Mouse (Mus musculus): Measurements from ENCODE around the gene Dzip1l. TPM values are rescaled to one million over a fixed set of nuclear protein-coding genes. Genes with fewer than 3 reads are reported as not detected.

Gene Dzip1l
- total RNA-seq, 2 experiments from 2014 or later = 22.6 to 25.3 TPM

DNA sequence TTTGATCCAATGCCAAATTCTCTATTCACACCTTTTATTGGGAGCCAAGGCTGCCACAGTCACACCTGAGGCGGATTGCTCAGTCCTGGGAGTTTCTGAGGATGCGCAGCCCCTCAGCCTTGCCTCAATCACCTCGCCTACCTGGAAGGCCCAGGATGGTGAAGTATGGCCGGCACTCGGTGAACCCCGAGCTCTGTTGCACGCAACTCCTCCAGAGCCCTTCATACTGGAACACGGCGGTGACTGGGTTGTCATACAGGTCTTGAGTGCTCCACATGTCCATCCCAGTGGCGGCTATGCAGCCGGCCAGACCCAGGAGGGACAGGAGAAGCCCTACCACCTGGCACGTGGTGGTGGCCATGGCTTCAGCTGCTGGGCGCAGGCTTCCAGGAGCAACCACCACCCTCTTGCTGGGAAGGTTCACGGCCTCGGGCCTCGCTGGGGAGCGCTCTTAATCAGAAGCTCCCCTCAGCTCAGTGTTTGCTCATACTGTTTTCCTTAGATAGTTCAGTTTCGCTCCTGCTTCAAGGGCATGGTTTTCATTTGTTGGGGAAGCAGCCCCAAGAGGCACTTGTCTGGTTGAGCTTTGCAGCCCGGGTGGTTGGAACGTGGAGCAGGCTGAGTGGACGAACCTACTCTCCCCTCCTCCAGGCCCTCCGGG, 80.4 kb downstream of the Dzip1l start:
- no peak for DNase-seq (ENCODE audit: extremely low spot score in 1 of 2, low spot score in 1 of 2)

DNA sequence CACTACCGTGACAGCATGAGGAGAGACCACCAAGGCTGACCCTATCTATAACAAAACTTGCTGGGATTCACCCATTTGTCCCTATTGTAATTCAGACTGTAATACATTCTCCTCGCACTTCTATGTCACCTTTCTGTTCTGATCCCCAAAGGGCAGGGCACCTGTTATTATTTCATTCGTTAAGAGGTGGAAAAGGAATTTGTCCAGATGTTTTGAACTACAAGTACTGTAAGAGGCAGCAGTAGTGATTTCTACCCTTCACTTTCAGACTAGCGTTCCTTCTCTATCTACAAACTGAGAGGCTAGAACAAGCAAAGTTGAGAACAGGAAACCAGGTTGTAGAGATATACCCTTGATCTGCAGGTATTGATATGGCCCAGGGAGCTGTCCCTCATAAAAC, 81.0 kb downstream of the Dzip1l start:
- no peak for DNase-seq (ENCODE audit: extremely low spot score in 1 of 2, low spot score in 1 of 2)

DNA sequence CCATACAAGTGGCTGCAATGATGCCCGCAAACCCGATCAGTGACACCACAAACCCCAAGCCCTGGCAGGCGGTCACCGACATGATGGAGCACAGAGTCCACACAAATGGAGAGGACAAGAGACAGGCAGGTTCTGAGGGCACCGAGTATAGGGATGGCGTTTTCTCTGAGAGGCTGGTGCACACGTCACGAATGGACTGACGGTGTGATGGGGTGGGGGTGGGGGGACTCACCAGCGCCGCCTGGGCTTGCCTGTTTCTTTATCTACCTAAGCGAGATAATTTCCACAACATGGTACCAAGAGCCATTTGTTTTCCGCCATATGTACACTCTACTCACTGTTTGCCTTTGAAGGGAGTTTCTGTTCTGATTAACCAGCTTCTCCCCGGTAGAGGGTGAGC, 87.8 kb downstream of the Dzip1l start, which contains the start of gene Cldn18:
TSS of gene Cldn18 (minus strand) at position 134 of the 400 bp plus-strand sequence.
- DNase-seq (ENCODE audit: extremely low spot score in 1 of 2, low spot score in 1 of 2) = no peak

Other genes starting within 250 kb of the Dzip1l start
- 100 to 1,000 TPM; 134 to 138 TPM for gene Mras, start 192.1 kb upstream of the Dzip1l start, total RNA-seq (2021)
- under 1 TPM; 0.30 to 0.56 TPM for gene Nme9, start 178.0 kb upstream of the Dzip1l start, total RNA-seq (2021)
- 10 to 100 TPM; 50.8 to 57.2 TPM for gene Armc8, start 60.6 kb upstream of the Dzip1l start, total RNA-seq (2021)
- 10 to 100 TPM; 13.5 to 14.3 TPM for gene Dbr1, start 53.7 kb upstream of the Dzip1l start, total RNA-seq (2021)
- gene A4gnt, start 17.0 kb upstream of the Dzip1l start, total RNA-seq (2021) = not detected
- gene Cldn18, start 87.8 kb downstream of the Dzip1l start, total RNA-seq (2021) = not detected
- not detected for gene Sox14, start 246.7 kb downstream of the Dzip1l start, total RNA-seq (2021)

Measured in layer of hippocampus, postnatal 25 days (tissue).